Mouse (Mus musculus) cerebellum, adult 9-10 months (tissue): ENCODE data around the gene Raver2.

Source experiments
- DNase-seq: peaks from one replicate; pipeline ENCODE4 v3.0.0; 2022

Gene Raver2

DNA sequence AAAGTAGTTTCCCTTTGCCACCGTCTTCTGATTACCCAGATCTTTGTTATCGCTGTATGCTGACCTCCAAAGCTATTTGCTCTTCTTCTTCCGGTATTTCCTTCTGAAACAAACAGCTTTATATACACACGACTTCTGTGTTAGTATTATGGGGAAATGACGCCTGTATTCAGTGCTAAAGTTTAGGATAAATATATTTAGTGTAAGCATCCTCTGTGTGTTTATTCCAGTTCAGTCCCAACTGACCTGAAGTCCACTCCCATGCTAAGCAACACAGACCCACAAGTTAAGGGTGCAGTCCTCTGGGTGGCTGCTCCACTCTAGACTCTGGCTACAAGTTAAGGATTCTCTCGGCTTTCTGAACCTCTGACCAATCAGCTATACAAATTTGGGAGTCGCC, 52.2 kb downstream of the Raver2 start:
- no peak for DNase-seq

DNA sequence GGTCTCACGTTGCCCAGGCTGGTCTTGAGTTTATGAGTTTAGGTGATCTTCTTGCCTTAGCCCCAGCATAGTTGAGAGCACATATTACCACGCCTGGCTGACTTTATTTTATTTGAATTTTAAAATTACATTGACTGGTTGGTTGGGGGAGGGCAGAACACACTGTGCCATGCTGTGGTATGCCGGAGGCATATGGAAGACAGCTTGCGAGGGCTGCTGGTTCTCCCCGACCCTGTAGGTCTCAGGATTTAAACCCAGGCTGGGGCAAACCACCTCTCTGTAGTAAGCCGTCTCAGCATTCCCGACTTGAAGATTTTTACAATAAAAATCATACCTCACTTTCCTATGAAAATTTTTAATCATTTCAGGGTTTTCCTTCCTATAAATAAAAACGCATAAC, 66.2 kb downstream of the Raver2 start:
- DNase-seq = no peak

DNA sequence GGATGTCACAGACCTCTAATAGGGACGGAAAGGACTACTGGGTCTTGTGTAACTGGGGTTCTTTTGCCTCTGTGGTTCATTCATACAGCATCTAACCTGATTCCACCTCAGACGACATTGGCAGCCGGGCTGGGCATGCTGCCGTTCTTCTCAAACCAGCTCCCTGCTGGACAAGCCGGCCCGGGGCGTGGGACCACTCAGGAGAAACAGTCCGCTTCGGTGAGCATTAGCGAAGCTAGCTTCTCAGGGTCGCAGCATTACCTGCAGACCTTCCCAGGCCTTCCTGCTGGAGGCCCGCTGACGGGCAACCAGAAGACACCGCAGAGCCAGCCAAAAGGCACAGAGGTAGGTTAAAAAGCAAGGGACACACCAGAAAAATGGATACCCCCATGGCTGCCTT, 67.1 kb downstream of the Raver2 start:
- no peak for DNase-seq

GRCm38 (mm10) chr4:101137975-101138374, 69.2 kb downstream of the Raver2 start:
- DNase-seq = no peak

DNA sequence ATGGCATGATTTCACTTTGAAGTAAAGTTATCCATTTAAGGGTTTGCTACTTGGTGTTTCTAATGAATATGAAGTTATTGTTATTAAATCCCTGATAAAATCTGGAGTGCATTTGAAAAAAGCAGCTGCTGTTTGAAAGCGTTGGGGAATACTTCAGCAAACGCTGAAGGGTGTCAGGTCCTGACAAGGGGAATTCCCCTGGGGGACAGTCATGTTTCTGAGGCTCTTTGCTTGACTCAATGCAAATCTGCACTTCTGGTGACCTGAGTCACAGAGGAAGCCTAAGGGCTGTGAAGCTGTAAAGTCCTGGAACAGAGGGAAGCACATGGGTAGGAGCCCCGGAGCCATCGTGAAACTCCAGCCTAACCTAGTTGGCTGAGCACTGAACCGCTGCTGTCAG, 73.0 kb downstream of the Raver2 start:
- no peak for DNase-seq

DNA sequence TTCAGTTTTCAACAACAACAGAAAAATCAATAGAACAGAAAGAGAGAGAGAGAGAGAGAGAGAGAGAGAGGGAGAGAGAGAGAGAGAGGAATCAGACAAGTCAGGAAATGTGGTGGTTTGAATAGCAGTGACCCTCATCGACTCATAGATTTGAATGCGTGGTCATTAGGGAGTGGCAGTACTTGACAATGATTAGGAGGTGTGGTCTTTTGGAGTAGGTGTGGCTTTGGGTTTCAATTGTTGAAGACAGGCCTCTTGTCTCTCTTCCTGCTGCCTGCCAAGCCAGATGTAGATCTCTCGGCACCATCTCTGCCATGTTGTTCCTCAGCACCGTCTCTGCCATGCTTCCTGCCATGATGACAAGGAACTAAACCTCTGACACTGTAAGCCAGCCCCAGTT, 75.1 kb downstream of the Raver2 start:
- DNase-seq = no peak

DNA sequence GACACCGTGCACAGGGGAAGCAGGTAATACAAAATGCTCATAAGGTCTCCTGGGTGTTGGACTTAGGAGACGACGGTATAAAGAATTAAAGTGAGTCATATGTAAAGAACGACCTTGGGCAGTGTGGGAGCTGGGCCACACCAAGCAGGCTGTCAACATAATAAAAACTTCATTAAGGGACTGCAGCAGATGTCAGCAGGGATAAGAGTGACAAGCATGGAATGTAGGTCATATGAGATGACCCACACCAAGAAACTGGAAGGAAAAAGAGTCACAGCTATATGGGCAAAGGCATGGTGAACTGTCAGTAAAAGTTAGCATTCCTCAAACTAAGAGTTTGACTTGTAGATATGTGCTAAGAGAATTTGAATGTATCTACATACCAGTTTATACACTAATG, 75.6 kb downstream of the Raver2 start:
- DNase-seq = no peak

- DNase-seq = no peak
Observed at GRCm38 (mm10) chr4:101144790-101145189, 76.0 kb downstream of the Raver2 start.

DNA sequence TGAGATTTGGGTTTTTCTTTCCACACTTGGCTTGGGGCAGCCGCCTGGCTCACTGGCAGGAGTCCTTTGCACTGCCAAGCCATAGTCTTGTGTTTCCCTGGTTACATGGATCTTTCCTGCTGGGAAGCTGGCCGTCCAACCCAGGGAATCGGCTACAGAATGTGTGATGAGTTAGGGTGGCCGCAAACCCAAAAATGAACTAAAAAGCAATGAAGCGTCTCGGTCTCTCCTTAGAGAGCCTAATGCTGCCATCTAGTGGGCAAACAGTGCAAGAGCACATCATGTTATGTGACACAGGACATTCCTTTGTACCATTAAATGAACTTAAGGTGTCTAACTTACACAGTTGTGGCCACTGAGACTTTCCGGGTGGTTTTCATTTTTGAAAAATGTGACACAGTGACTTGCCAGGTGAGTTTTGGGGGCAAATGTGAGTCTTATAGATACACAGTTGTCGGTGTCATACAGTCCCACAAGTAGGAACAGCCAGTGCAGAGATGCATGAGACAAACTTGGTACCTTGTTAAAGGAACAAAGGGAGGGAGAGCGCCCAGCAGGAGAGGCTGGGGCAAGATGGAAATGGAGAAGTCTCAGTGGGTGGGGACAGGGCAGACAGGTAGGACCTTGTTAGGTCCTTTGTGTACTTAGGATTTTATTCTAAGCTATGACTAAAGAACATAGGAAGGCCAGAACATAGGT, 77.4 kb downstream of the Raver2 start:
- peak; percentile 90 for DNase-seq

- DNase-seq = no peak
Observed at GRCm38 (mm10) chr4:101146891-101147655, 78.3 kb downstream of the Raver2 start.

DNA sequence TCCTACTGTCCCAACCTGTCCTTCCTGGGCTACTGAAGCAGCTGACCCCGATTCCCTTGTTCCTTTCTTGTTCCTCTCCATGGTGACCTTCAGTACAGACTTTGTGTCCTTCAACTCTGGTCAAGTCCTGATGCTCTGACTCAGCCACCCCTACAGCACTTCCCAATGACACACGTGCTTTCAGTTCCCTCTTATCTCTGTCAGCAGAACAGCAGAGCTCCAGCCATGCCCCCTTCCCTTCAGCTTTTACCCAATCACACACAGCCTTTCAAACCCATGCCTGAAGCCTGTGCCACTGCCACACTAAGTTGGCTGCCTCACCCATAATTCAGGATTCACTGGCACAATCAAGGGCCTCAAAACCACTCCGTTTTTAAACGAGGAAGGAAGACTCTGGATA, 86.8 kb downstream of the Raver2 start:
- DNase-seq = no peak

DNA sequence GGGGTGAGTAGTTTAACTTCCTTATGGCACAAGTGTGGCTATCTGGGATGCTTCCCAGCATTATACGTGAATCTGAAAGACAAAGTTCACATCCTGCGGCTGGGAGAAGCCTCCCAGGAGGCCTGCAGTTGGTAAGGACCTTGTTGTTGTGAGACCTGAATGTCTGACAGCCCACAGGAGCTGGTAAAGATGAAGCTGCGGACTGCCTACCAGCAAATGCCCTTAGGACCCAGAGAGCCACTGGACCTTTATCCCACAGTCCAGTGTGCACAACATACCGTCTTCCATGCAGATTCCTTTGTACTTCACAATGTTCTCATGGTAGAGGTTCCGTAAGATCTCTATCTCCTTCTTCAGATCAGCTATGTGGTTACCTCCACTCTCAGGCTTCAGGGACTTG, 88.7 kb downstream of the Raver2 start:
- DNase-seq = no peak

DNA sequence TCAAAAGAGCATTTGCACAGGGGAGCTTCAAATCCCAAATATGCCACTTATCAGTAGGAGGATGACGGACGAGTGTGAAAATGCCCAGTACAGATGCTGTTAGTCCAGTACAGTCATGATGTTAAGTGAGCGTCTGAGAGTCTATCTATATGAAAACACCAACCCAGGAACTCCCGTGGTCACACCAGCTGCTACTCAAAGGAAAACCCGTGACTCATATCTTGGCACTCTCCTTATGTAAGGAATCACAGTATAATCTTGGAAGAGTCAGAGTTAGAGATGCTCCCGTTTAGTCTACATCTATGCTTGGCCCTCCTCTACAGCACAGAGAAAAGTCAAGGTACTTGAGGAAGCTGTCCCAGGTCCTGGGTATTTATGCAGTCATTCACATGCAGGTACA, 89.5 kb downstream of the Raver2 start:
- DNase-seq = peak; percentile 28

GRCm38 (mm10) chr4:101159191-101159764, 90.5 kb downstream of the Raver2 start:
- no peak for DNase-seq

GRCm38 (mm10) chr4:101160821-101161220, 92.0 kb downstream of the Raver2 start:
- DNase-seq = no peak

DNA sequence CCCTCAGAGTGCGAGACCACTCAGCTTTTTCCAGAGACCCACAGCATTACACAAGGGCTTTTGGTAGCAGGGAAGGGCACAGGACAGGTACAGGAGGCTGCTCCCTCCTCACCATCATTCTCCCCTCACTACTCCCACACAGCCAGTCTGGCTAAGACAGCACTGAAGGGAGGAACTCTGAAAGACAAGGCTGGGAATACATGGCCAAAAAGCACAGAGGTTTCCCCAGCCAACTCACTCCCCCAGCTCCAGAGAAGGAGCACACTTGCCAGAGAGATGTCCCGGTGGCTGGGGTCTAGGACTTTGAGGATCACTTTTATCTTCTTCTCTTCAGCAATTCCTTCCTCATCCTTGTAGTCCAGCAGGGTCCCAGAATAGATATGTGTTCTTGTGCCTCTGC, 95.4 kb downstream of the Raver2 start:
- no peak for DNase-seq

DNA sequence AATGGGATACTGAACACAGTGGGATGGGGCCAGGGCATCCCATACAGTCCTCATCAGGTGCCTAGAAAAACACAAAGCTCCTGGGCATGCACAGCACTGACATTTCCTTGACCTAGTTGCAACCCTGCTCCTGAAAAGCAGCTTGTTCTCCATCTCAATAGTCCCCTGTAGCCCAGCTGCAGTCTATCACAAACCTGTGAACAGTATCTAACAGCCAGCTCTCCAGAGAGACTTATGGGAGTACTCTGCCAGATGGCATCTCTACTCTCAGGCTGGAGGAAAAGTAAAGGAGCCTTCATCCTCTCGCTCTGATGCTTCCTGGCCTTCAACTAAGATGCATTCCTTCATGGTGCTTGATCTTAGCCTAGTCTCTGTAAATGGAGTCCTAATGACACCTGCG, 95.9 kb downstream of the Raver2 start:
- no peak for DNase-seq

DNA sequence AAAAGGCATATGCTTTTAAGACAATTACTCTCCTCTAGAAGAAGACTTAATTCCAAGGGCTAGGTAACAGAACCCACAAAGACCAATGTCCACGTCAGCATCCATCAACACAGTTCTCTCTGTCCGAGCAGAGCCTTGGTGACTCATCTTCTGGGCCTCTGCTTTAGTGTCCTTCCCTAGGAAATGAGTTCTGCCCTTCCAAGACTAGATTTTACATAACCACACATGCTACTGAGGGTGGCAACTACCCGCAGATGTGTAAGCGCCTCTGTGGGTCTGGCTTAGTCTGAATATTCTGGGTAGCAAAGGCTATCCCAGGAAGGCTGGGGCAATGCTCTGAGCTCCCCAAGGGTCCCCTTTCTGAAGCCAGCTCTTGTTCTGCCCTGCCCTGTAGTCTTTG, 97.0 kb downstream of the Raver2 start:
- no peak for DNase-seq

DNA sequence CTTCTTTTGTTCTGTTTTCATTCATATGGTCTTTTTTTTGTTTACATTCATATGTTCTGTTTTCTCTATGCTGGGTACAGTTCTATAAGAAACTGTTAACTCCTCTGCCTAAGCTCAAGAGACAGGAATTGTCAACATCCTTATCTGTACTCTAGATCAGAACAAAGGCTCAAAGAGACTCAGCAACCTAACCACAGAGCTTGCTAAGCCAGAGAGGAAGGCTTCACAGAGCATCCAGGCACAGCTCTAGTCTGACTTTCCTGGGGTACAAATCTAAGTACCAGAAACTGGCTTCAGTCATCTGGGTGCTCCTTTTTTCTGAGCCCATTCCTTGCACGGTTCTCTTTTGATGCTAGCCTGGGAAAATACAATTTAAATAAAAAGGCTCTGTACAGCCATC, 99.0 kb downstream of the Raver2 start:
- DNase-seq = no peak

GRCm38 (mm10) chr4:101168189-101168778, 99.5 kb downstream of the Raver2 start:
- DNase-seq = peak; percentile 67

- DNase-seq = no peak
Observed at GRCm38 (mm10) chr4:101172738-101173137, 104.0 kb downstream of the Raver2 start.

GRCm38 (mm10) chr4:101174916-101175625, 106.3 kb downstream of the Raver2 start:
- no peak for DNase-seq

DNA sequence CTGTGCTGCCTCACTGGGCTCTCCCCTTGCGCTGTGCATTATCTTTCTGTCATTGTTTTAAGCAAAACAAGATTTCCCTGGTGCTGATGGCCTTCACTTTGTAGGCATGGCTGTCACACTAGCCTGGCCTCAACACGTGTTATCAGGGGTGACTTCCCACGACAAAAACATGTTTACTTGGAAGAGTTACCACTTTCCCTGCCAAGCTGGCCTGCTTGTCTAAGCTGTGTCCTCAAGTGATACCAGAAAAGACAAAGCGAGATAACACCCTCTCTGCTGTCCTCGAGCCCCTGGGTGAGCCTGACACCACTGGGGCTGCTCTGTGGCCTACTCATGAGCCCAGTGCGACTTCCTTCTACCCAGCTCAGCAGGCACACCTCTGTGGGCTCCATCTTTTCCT, 107.3 kb downstream of the Raver2 start:
- no peak for DNase-seq
